Mouse (Mus musculus) cortical plate, adult 2 months (tissue): ENCODE measurements around the gene Fbxw10. TPM values are rescaled to one million over a fixed set of nuclear protein-coding genes. Genes with fewer than 3 reads are reported as not detected.

Experiments used
- H3K27ac ChIP-seq: fragments of 200-500 bp; 2 replicates; pipeline ENCODE4 v1.5.1; 2012; ENCODE audit warnings: low read length, control low read depth, inconsistent platforms; ENCODE audit not compliant: insufficient read depth
- H3K4me1 ChIP-seq: fragments of 200-500 bp; 2 replicates; pipeline ENCODE4 v1.6.1; 2011; ENCODE audit warnings: low read length; ENCODE audit not compliant: control insufficient read depth, insufficient read depth
- H3K4me3 ChIP-seq: fragments of 200-500 bp; 2 replicates; pipeline ENCODE4 v1.5.1; 2011; ENCODE audit warnings: mild to moderate bottlenecking, low read length, control low read depth; ENCODE audit not compliant: insufficient read depth
- CTCF ChIP-seq: fragments of 200-500 bp; IDR thresholded peaks from 2 replicates; pipeline ENCODE4 v1.5.1; 2011; ENCODE audit warnings: mild to moderate bottlenecking, control low read depth, low read length; ENCODE audit not compliant: insufficient read depth; ENCODE audit errors: extremely low read depth
- POLR2A ChIP-seq: fragments of 200-500 bp; IDR thresholded peaks from 2 replicates; pipeline ENCODE4 v1.6.1; 2011; ENCODE audit warnings: mild to moderate bottlenecking, low read length, control low read depth; ENCODE audit not compliant: insufficient read depth; ENCODE audit errors: extremely low read depth
- polyA plus RNA-seq: library from polyadenylated mRNA; depleted of rRNA; stranded (reverse); fragments of >200 nt; gene quantifications from 2 replicates; pipeline ENCODE4 v1.2.3, GENCODE M21; 2012; rRNA removed

Gene Fbxw10
- polyA plus RNA-seq, 1 experiment, result 0.58 TPM

- no peak for TF ChIP-seq POLR2A
- TF ChIP-seq CTCF, result no peak
- no peak overlapping the region for H3K4me3 ChIP-seq
- no peak overlapping the region for H3K27ac ChIP-seq
- H3K4me1 ChIP-seq, result peaks cover 1% of the 10 kb centered on the region; the same call in 1 of the 2 replicates
These were observed 73.3 kb downstream of the Fbxw10 start for GRCm38 (mm10) chr11:62919946-62920742.

- H3K4me3 ChIP-seq, result peak overlapping the region; percentile 18; the same call in 1 of the 2 replicates
- no peak overlapping the region for H3K27ac ChIP-seq
- peaks cover 1% of the 10 kb centered on the region; the same call in 1 of the 2 replicates for H3K4me1 ChIP-seq
- no peak for TF ChIP-seq CTCF
- TF ChIP-seq POLR2A, result no peak
These were observed 73.8 kb downstream of the Fbxw10 start for GRCm38 (mm10) chr11:62920743-62921050.

GRCm38 (mm10) chr11:62921052-62921977 is 74.4 kb downstream of the Fbxw10 start:
- Histone ChIP-seq H3K4me1 (peaks cover 1% of the 10 kb centered on the region; the same call in 1 of the 2 replicates), H3K4me3 (peak overlapping the region; percentile 18), H3K27ac (peak overlapping the region; percentile 4; the same call in 1 of the 2 replicates)
- TF ChIP-seq POLR2A (peak; percentile 24; the same call in 1 of the 2 replicates), CTCF (peak; percentile 90)

GRCm38 (mm10) chr11:62924091-62924761 is 77.4 kb downstream of the Fbxw10 start:
- TF ChIP-seq CTCF (no peak), POLR2A (no peak)

More at GRCm38 (mm10) chr11:62924091-62924761, 77.4 kb downstream of the Fbxw10 start:
- no peak overlapping the region for H3K27ac ChIP-seq
- H3K4me3 ChIP-seq, result no peak overlapping the region
- H3K4me1 ChIP-seq, result peaks cover 1% of the 10 kb centered on the region; the same call in 1 of the 2 replicates

Other genes starting within 250 kb of the Fbxw10 start
- 19.7 and 22.1 TPM in 2 replicates for gene Lrrc75a, start 198.5 kb upstream of the Fbxw10 start, polyA plus RNA-seq
- gene Mmgt2, start 198.4 kb upstream of the Fbxw10 start, polyA plus RNA-seq, result 36.2 and 39.3 TPM in 2 replicates
- 13.2 and 13.6 TPM in 2 replicates for gene Zfp287, start 115.2 kb upstream of the Fbxw10 start, polyA plus RNA-seq
- not detected in 2 replicates for gene Gm10428, start 94.0 kb upstream of the Fbxw10 start, polyA plus RNA-seq
- 19.6 and 22.4 TPM in 2 replicates for gene Zfp286, start 57.6 kb upstream of the Fbxw10 start, polyA plus RNA-seq
- gene Trim16, start 26.8 kb upstream of the Fbxw10 start, polyA plus RNA-seq, result 1.6 TPM in 2 replicates
- 30.2 and 32.8 TPM in 2 replicates for gene Tvp23b, start 32.4 kb downstream of the Fbxw10 start, polyA plus RNA-seq
- not detected in 2 replicates for gene Cdrt4, start 104.1 kb downstream of the Fbxw10 start, polyA plus RNA-seq
- gene Tekt3, start 214.6 kb downstream of the Fbxw10 start, polyA plus RNA-seq, result not detected in 2 replicates